Mouse (Mus musculus) left cerebral cortex, adult 8-10 months (tissue): Measurements from ENCODE around the gene Crygn. TPM values are rescaled to one million over a fixed set of nuclear protein-coding genes. Genes with fewer than 3 reads are reported as not detected.

Experiments
- DNase-seq, 2 experiments: peaks; one replicate each; pipeline ENCODE4 v3.0.0; 2022; ENCODE audit warnings: low spot score in 2 of 2
- total RNA-seq, 4 experiments: library from RNA; stranded (reverse); gene quantifications; 2 replicates each; pipeline ENCODE4 v1.2.4; 2022

Crygn gene
- total RNA-seq, 4 experiments from 2014 or later: 1.5 TPM; not detected in 3

GRCm38 (mm10) chr5:24749731-24750130, 8.1 kb downstream of the Crygn start:
- DNase-seq: no peak

- DNase-seq: no peak
Observed at GRCm38 (mm10) chr5:24747533-24747932, 10.3 kb downstream of the Crygn start.

GRCm38 (mm10) chr5:24743956-24744355, 13.9 kb downstream of the Crygn start:
- DNase-seq: no peak

GRCm38 (mm10) chr5:24741172-24741885, 16.5 kb downstream of the Crygn start:
- DNase-seq: no peak

GRCm38 (mm10) chr5:24739141-24739753, 18.6 kb downstream of the Crygn start:
- no peak for DNase-seq

- no peak for DNase-seq
Observed at GRCm38 (mm10) chr5:24738517-24738916, 19.3 kb downstream of the Crygn start.

GRCm38 (mm10) chr5:24737595-24737994, 20.2 kb downstream of the Crygn start:
- DNase-seq: no peak

- no peak for DNase-seq
Observed at GRCm38 (mm10) chr5:24733771-24734426, 23.9 kb downstream of the Crygn start.

- DNase-seq: no peak
Observed at GRCm38 (mm10) chr5:24733134-24733533, 24.7 kb downstream of the Crygn start.

- no peak for DNase-seq
Observed at GRCm38 (mm10) chr5:24730986-24731385, 26.8 kb downstream of the Crygn start.

- DNase-seq: no peak
Observed at GRCm38 (mm10) chr5:24730488-24730871, 27.3 kb downstream of the Crygn start, which contains the start of gene Wdr86. TSS of gene Wdr86 (minus strand) at chr5:24730727.

- no peak for DNase-seq
Observed at GRCm38 (mm10) chr5:24729797-24730487, 27.9 kb downstream of the Crygn start.

GRCm38 (mm10) chr5:24726901-24727836, 30.6 kb downstream of the Crygn start:
- DNase-seq: no peak

GRCm38 (mm10) chr5:24725897-24726296, 31.9 kb downstream of the Crygn start:
- no peak for DNase-seq

GRCm38 (mm10) chr5:24724805-24725204, 33.0 kb downstream of the Crygn start:
- DNase-seq: no peak

GRCm38 (mm10) chr5:24724270-24724634, 33.6 kb downstream of the Crygn start:
- no peak for DNase-seq

GRCm38 (mm10) chr5:24723527-24724269, 34.1 kb downstream of the Crygn start:
- no peak for DNase-seq

- no peak for DNase-seq
Observed at GRCm38 (mm10) chr5:24719852-24720251, 38.0 kb downstream of the Crygn start.

- DNase-seq: no peak
Observed at GRCm38 (mm10) chr5:24718076-24718475, 39.7 kb downstream of the Crygn start.

- no peak for DNase-seq
Observed at GRCm38 (mm10) chr5:24713987-24714386, 43.8 kb downstream of the Crygn start.
